Mouse (Mus musculus) thymus, adult 2 months (tissue): ENCODE measurements around the gene Sapcd1. TPM values are rescaled to one million over a fixed set of nuclear protein-coding genes. Genes with fewer than 3 reads are reported as not detected.

Experiments
- DNase-seq: peaks from one replicate; pipeline ENCODE4 v3.0.0; 2021
- H3K27ac ChIP-seq: fragments of 200-500 bp; 2 replicates; pipeline ENCODE4 v1.5.1; 2012; ENCODE audit warnings: low read length, control low read depth; ENCODE audit not compliant: control insufficient read depth, insufficient read depth
- H3K27me3 ChIP-seq: fragments of 200-500 bp; 2 replicates; pipeline ENCODE4 v1.6.1; 2012; ENCODE audit warnings: mild to moderate bottlenecking, low read length, moderate library complexity, mixed read lengths; ENCODE audit not compliant: control insufficient read depth, insufficient read depth
- H3K36me3 ChIP-seq: fragments of 200-500 bp; 2 replicates; pipeline ENCODE4 v1.6.1; 2012; ENCODE audit warnings: mild to moderate bottlenecking, low read length, moderate library complexity; ENCODE audit not compliant: control insufficient read depth, insufficient read depth
- H3K4me1 ChIP-seq: fragments of 200-500 bp; replicated peaks from 2 replicates; pipeline ENCODE4 v1.6.1; 2012; ENCODE audit warnings: low read length; ENCODE audit not compliant: control insufficient read depth, insufficient read depth
- H3K4me3 ChIP-seq: fragments of 200-500 bp; 2 replicates; pipeline ENCODE4 v1.5.1; 2012; ENCODE audit warnings: mild to moderate bottlenecking, low read length, control low read depth, moderate library complexity; ENCODE audit not compliant: control insufficient read depth, insufficient read depth
- CTCF ChIP-seq: fragments of 200-500 bp; IDR thresholded peaks from 2 replicates; pipeline ENCODE4 v1.5.1; 2012; ENCODE audit warnings: mild to moderate bottlenecking, control low read depth, low read length, moderate library complexity, borderline replicate concordance; ENCODE audit not compliant: control insufficient read depth, poor library complexity, insufficient read depth; ENCODE audit errors: extremely low read depth
- POLR2A ChIP-seq: fragments of 200-500 bp; IDR thresholded peaks from 2 replicates; pipeline ENCODE4 v1.6.1; 2012; ENCODE audit warnings: mild to moderate bottlenecking, low read length, control low read depth, moderate library complexity; ENCODE audit not compliant: control insufficient read depth, poor library complexity, insufficient read depth; ENCODE audit errors: extremely low read depth
- WGBS: fragments of 180-500 bp; shearing (Covaris S2); methylation state at CpG from one replicate; pipeline ENCODE4 v1.1.7; 2018; 5-methylcytosine and 5-hydroxymethylcytosine counted together
- polyA plus RNA-seq: library from polyadenylated mRNA; depleted of rRNA; stranded (reverse); fragments of >200 nt; gene quantifications from 2 replicates; pipeline ENCODE4 v1.2.3, GENCODE M21; 2012

The Sapcd1 gene
- polyA plus RNA-seq, 1 experiment, result 12.3 TPM

DNA sequence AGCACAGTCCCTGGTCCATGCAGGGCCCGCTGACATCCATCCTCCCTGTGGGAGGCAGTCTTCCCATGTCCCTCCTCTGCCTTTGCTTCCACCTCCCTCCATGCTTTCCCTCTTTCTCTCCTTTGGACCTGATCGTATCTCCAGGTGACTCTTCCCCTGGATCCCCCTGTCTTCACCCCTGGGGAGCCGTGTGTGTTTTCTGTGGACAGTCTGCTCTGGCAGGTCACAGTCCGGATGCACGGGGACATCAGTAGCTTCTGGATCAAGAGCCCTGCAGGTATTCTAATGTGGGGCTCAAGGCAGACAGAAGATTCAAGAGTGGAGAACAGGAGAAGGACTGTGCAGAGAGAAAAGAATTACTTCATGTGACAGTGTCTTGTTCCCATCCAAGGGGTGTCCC is 4.6 kb downstream of the Sapcd1 start:
- no peak for TF ChIP-seq POLR2A
- TF ChIP-seq CTCF, result no peak
- no peak overlapping the region for H3K4me3 ChIP-seq
- no peaks in the 10 kb centered on the region for H3K27me3 ChIP-seq
- no peak overlapping the region for H3K27ac ChIP-seq
- WGBS, result 97% methylated on average over 5 of the region's 5 CpGs
- no peak for DNase-seq
- no peaks in the 10 kb centered on the region for H3K36me3 ChIP-seq
- peaks cover 18% of the 10 kb centered on the region for H3K4me1 ChIP-seq

- Histone ChIP-seq H3K27me3 (no peaks in the 10 kb centered on the region), H3K4me3 (no peak overlapping the region), H3K36me3 (no peaks in the 10 kb centered on the region), H3K27ac (no peak overlapping the region), H3K4me1 (peaks cover 15% of the 10 kb centered on the region)
- no peak for DNase-seq
- WGBS, result 94% methylated on average over 8 of the region's 8 CpGs
- TF ChIP-seq CTCF (no peak), POLR2A (no peak)
Observed at GRCm38 (mm10) chr17:35022541-35023060, 5.2 kb downstream of the Sapcd1 start.

GRCm38 (mm10) chr17:35021842-35022477 is 5.9 kb downstream of the Sapcd1 start:
- Histone ChIP-seq H3K4me1 (peaks cover 14% of the 10 kb centered on the region), H3K27me3 (no peaks in the 10 kb centered on the region), H3K4me3 (no peak overlapping the region), H3K36me3 (no peaks in the 10 kb centered on the region), H3K27ac (no peak overlapping the region)
- WGBS, result 82% methylated on average over 6 of the region's 6 CpGs
- no peak for DNase-seq
- TF ChIP-seq POLR2A, result no peak
- no peak for TF ChIP-seq CTCF

GRCm38 (mm10) chr17:35021163-35021808 is 6.5 kb downstream of the Sapcd1 start:
- WGBS, result 31% methylated on average over 17 of the region's 17 CpGs
- Histone ChIP-seq H3K4me3 (no peak overlapping the region), H3K4me1 (peaks cover 18% of the 10 kb centered on the region), H3K27me3 (no peaks in the 10 kb centered on the region), H3K27ac (no peak overlapping the region), H3K36me3 (no peaks in the 10 kb centered on the region)
- DNase-seq, result peak; percentile 94
- TF ChIP-seq CTCF (peak; percentile 98), POLR2A (no peak)

GRCm38 (mm10) chr17:35020551-35020950 is 7.3 kb downstream of the Sapcd1 start:
- 97% methylated on average over 8 of the region's 8 CpGs for WGBS
- Histone ChIP-seq H3K27me3 (no peaks in the 10 kb centered on the region), H3K36me3 (no peaks in the 10 kb centered on the region; the same call in 1 of the 2 replicates), H3K4me1 (peaks cover 17% of the 10 kb centered on the region), H3K27ac (no peak overlapping the region), H3K4me3 (no peak overlapping the region)
- TF ChIP-seq POLR2A (no peak), CTCF (no peak)
- no peak for DNase-seq

- TF ChIP-seq CTCF (no peak), POLR2A (no peak)
- Histone ChIP-seq H3K4me1 (peaks cover 17% of the 10 kb centered on the region), H3K27ac (no peak overlapping the region), H3K4me3 (no peak overlapping the region), H3K27me3 (no peaks in the 10 kb centered on the region), H3K36me3 (no peaks in the 10 kb centered on the region; the same call in 1 of the 2 replicates)
- DNase-seq, result no peak
- WGBS, result 95% methylated on average over 11 of the region's 11 CpGs
Observed at GRCm38 (mm10) chr17:35019894-35020293, 7.9 kb downstream of the Sapcd1 start.
